Mouse (Mus musculus): ENCODE measurements around the gene Akr1a1.

GRCm38 (mm10) chr4:116679141-116679540 is 27.7 kb upstream of the Akr1a1 start:
- TF ChIP-seq CTCF (IDR thresholded peaks at IDR 0.05; ENCODE audit: extremely low read depth, insufficient read depth, low read length) (no peak), POLR2A (IDR thresholded peaks at IDR 0.05; ENCODE audit: extremely low read depth, insufficient read depth, low read length) (no peak)

Data from cortical plate, adult 2 months (tissue).